Mouse (Mus musculus) heart, postnatal 4 days (tissue): Measurements from ENCODE around the gene Fscn3. TPM values are rescaled to one million over a fixed set of nuclear protein-coding genes. Genes with fewer than 3 reads are reported as not detected.

Experiments
- DNase-seq: peaks from one replicate; pipeline ENCODE4 v3.0.0; 2021
- total RNA-seq, 2 experiments: library from RNA; stranded (reverse); gene quantifications; 2 replicates each; pipeline ENCODE4 v1.2.3; 2021

The Fscn3 gene
- total RNA-seq, 2 experiments from 2014 or later, result not detected

GRCm38 (mm10) chr6:28486905-28487304 lies 59.3 kb downstream of the Fscn3 start:
- no peak for DNase-seq

Other genes with a start within 250 kb of the Fscn3 start
- 10 to 100 TPM; 11.7 to 12.5 TPM for gene Zfp800, start 29.8 kb upstream of the Fscn3 start, total RNA-seq
- 100 to 1,000 TPM; 199 to 205 TPM for gene Arf5, start 4.2 kb upstream of the Fscn3 start, total RNA-seq
- gene Gcc1, start 601 bp downstream of the Fscn3 start, total RNA-seq, result 1 to 10 TPM; 8.6 TPM
- not detected for gene Pax4, start 21.6 kb downstream of the Fscn3 start, total RNA-seq
- gene Snd1, start 47.4 kb downstream of the Fscn3 start, total RNA-seq, result 100 to 1,000 TPM; 118 to 128 TPM